Mouse (Mus musculus) olfactory bulb, adult 2 months (tissue): Measurements from ENCODE around the gene Mmp7.

Source experiments
- CTCF ChIP-seq: fragments of 200-500 bp; IDR thresholded peaks from 2 replicates; pipeline ENCODE4 v1.5.1; 2012; ENCODE audit warnings: low read depth, mild to moderate bottlenecking, low read length, moderate library complexity; ENCODE audit not compliant: insufficient read depth
- POLR2A ChIP-seq: fragments of 200-500 bp; IDR thresholded peaks from 2 replicates; pipeline ENCODE4 v1.6.1; 2012; ENCODE audit warnings: mild to moderate bottlenecking, low read depth, low read length, moderate library complexity; ENCODE audit not compliant: insufficient read depth

DNA sequence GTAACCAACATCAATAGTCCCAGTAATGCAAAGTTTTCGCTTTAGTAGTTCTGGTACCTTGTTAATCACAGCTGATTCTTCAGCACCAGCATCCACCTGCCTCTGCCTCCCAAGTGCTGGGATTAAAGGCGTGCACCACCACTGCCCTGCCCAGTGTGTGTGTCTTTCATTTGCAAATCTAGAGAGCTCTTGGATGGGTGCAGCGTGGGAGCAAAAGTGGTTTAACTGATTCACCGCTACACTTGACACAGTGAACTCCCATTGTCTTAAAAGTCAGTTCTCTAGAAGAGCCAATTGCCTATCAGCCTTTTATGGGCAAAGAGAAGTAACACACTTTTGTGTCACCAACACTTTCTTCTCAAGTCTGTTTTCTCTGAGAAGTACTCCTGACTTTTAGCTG is 19.3 kb downstream of the Mmp7 start:
- TF ChIP-seq POLR2A (no peak), CTCF (no peak)
